Mouse (Mus musculus) spleen, postnatal 10 days (tissue): ENCODE results near the gene Cfap74.
"Not testable (repeated sequence)": the region's sequence is repeated elsewhere in the genome, so short reads cannot be mapped to it uniquely, and the experiment has no call there.

Source experiments
- DNase-seq, 2 experiments: peaks; one replicate each; pipeline ENCODE4 v3.0.0; 2021 to 2022; ENCODE audit warnings: low spot score in 2 of 2

Gene Cfap74

DNA sequence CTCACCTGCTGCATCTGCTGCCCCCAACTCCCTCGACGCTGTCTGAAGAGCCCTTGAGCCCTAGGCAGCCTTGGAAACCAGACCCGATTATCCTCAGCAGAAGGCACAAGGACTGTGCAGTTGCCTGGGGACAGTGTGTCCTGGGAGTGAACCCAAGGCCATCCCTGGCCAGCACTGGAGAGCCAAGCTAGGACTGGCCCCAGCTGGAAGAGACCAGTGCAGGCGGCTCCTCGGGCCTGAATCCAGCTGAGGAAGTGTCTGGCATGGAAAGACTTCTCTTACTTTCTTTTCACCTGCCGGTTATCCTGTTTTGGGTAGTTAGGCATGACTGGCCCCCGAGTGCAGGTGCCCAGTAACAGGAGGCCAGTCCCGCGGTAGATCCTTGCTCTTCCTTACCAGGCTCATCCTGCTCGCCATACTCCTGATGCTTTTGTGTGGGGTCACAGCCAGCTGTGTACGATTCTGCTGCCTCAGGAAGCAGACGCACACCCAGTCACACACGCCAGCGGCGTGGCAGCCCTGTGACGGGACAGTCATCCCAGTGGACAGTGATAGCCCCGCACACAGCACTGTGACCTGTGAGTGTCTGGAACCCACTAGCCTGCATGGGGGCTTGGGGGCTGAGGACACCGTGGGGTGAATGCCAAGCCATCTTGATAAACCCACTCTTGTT, 60.7 kb downstream of the Cfap74 start:
- DNase-seq, result no peak

DNA sequence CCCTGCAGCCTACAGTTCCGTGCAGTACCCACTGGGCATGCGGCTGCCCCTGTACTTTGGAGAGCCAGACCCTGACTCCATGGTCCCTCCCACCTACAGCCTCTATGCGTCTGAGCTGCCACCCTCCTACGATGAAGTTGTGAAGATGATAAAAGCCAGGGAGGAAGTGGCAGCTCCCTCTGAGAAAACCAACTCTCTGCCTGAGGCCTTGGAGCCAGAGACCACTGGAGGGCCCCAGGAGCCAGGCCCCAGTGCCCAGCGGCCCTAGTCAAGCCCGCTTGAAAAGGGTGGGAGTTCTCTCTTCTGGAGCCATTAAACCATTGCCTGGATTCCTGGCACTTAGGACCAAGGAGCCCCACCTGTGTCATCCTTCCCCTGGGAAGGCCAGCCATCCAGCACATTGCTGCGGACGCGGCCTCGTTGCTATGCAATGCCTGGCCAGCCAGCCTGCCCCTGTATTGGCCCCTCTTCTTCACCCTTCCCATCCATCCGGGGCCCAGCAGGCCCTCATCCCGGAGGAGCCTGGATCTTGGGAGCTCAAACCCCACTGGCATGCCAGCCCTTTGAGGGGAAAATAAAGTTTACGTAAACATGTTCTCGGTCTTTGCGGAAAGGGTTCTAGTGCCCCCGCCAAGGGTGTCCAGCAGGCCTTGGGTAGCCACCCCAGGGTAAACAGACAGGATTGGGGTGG, 61.4 kb downstream of the Cfap74 start:
- no peak for DNase-seq

GRCm38 (mm10) chr4:155470997-155471396, 62.0 kb downstream of the Cfap74 start:
- no peak for DNase-seq

DNA sequence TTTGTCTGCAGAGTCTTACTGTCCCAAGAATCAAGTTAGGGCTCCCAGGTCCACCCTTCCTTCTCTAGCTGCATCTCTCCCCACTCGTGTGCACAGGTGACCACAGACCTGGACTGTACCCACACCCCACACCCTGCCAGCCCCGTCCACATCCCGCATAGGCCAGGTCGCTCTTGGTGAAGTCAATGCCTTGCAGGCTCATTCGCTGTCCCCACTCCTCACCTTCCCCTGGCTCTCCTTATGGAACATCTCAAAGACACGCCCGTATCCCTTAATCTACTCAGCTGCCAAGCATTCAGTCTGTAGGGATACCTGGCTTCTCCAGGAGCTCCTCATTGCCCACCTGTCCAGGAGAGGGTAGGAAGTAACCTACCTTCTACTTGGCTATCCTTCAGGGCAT, 62.4 kb downstream of the Cfap74 start:
- no peak for DNase-seq

GRCm38 (mm10) chr4:155472716-155473290, 63.8 kb downstream of the Cfap74 start:
- no peak for DNase-seq

- DNase-seq, result no peak
Measured at GRCm38 (mm10) chr4:155473319-155473718, 64.3 kb downstream of the Cfap74 start.

DNA sequence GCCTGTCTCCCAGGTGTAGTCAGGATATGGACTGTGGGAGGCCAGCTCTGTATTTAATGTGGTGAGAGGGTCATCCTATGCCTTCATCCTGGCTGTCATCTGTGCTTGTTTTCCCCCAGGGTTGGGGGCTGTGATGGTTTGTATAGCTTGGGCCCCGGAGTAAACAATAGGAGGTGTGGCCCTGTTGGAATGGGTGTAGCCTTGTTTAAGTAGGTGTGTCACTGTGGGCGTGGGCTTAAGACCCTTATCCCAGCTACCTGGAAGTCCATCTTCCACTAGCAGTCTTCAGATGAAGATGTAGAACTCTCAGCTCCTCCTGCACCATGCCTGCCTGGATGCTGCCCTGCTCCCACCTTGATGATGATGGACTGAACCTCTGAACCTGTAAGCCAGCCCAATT, 64.8 kb downstream of the Cfap74 start:
- DNase-seq, result not testable (repeated sequence)

- peak; percentile 74 to 86 for DNase-seq
Measured at GRCm38 (mm10) chr4:155481381-155482124, 72.6 kb downstream of the Cfap74 start.

- no peak for DNase-seq
Measured at GRCm38 (mm10) chr4:155482125-155482480, 73.1 kb downstream of the Cfap74 start.

- DNase-seq, result no peak
Measured at GRCm38 (mm10) chr4:155482733-155483540, 73.9 kb downstream of the Cfap74 start.

DNA sequence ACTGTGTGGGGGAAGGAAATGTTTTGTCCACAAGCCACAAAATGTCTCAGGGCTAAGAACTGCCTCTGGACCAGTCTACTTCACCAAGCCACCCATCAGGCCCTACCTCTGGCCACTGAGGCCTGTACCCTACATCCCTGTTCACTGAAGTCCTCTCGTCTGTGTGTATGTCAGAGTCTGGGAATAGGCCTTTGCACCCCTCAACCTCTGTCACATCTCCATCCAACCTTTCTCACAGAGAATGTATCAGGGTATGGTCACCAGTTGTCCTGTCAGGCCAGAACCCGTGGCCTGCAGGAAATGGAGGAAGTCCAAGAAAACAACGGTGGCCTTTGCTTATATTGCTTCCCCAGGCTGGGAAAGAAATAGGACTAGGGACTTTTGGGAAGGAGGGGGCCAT, 76.5 kb downstream of the Cfap74 start:
- DNase-seq, result no peak

DNA sequence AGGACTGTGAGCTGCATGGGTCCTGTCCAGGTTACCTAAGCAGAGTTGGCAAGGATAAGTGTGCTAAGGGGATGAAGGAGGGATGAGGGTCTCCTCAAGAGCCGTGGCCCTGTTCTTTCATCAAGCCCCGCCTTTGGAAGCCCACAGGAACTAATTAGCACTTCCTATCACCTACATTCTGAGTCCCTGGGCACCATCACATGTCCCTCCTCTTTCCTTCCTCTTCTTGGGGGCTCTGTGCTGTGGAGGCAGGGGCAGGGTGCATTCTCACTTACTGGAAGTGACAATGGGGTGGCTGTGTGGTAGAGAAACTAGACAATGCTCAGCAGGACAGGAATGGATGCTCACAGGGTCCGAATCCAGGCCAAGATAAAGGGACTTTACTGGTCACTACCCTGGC, 78.8 kb downstream of the Cfap74 start:
- no peak for DNase-seq

GRCm38 (mm10) chr4:155488232-155489025, 79.4 kb downstream of the Cfap74 start:
- peak; percentile 37 to 60 for DNase-seq

DNA sequence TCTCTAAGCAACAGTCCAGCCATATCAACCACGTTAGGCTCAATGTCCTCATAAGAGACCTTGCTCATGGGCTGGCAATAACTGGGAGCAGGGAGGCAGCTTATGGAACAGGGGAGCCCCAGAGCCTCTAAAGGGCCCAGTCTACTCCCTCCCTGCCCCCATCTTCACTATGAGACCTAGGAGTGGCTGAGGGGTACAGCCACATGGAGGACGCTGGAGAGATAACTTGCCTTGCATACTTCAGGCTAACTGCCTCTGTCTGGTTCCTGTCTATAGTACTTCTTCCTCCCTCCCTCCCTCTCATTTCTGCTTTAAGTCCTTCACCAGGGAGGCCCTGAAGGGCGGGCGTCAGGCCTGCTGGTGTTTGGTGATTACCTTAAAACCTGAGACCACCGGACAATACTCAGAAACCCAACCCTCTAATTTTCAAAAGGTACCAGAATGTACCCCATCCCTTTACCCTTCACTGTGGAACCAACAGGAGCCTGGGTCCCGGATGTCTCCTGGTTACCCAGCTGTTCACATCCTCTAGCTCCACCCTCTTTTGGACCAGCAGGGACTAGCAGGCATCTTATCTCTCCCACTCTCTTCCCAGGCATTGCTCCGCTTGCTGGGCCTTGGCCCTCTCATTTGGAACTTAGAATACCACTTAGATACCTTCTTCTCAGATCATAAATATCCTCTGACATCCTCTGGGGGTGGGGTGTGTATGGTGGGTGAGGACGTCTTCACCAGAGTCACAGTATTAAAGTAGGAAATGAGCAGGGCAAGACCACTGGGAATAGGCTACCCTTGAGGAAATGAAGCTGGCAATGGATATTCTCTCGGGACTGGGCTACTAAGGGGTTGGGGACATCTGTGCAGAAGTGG, 80.3 kb downstream of the Cfap74 start:
- DNase-seq, result no peak

DNA sequence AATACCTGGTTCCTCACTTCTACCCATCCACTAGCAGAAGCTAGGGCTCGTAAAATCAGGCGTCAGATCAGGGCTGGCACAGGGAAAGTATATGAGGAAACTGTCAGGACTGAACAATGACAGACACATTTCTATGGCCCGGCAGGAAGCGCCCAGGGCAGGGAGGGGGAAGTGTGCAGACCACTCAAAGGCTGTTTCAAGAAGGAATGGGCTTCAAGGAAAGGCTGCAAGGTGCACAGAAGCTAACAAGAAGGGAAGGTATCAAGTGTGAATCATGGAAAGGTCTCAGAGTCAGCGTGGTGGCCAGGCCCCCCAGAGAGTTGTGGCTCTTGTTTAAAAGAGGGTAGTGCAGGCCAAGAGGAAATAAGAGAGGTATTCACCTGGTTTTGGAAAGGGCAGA, 81.5 kb downstream of the Cfap74 start:
- DNase-seq, result no peak

DNA sequence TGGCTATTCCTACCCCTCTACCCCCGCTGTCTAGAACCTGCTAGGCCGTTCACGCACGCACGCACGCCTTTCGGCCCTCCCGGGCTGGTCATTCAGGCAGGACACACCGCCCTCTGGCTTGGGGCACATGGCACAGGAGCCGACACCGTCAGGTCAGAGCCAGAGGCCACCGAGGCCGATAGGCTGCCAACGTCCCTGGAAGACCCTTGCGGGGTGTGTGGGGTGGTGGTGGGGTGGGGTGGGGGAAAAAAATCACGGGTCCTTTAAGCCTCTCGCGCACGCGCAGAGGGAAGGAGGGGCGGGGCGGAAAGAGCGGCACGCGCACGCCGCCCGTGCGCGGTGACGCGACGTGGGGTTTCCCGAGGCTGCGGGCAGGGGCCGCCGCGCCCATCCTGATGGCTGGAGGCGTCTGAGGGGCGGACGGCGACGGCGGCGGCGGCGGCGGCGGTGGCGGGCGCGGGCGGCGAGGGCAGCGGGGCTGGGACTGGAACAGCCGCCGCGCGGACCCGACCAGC, 82.1 kb downstream of the Cfap74 start, which contains the start of gene Gnb1:
Gene Gnb1, plus strand, starts transcription at position 372 of the 515 bp plus-strand sequence.
- DNase-seq, result peak; percentile 93 to 97

DNA sequence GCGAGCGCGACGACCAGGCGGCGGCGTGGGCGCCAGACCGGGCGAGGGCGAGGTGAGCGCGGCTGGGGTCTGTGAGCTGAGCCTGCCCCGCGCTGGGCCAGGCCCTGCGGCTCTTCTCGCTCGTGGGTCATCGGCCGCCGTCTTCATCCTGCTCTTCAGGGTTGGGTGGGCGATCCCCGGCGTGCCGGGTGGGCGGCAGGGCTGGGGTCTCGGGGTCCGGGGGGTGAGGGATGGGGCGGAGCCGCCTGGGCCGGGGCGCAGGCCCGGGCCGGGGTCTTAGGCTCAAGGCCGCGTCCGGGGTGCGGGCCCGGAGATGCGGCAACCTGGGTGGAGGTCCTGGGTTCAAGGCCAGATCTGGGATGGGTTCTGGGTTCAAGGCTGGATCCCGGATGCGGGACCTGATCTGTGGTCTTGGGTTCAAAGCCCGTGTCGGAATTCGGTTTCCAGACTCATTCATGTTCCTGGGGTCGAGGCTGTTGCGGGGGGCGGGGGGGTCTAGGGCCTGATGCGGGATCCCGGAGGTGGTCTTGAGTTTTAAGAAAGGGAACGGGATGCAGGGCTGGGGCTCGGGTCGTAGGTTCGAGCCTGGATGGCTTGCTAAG, 82.6 kb downstream of the Cfap74 start:
- no peak for DNase-seq

DNA sequence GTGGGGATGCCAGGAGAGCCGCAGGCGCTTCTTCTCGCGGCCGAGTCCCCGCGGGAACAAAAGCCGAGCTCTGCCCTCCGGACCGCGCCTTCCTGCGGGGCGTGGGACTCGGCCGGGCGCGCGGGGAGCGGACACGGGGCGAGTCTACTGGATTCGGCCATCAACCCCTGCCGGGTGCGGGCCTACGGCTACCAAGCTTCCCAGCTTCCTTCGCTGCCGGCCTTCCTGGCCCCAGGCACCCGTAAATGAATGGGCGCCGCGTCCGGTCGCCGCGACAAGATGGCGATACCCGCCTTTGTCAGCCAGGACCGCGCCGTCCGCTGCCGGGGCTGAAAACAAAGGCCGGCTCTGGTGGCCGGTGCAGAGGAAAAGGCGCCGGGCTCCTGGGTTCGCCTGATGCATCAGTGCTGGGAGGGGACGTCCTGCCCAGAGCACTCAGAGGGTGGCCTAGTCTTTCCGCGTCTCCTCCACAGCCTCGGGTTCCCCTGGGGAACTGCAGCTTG, 83.2 kb downstream of the Cfap74 start:
- peak; percentile 63 to 69 for DNase-seq

DNA sequence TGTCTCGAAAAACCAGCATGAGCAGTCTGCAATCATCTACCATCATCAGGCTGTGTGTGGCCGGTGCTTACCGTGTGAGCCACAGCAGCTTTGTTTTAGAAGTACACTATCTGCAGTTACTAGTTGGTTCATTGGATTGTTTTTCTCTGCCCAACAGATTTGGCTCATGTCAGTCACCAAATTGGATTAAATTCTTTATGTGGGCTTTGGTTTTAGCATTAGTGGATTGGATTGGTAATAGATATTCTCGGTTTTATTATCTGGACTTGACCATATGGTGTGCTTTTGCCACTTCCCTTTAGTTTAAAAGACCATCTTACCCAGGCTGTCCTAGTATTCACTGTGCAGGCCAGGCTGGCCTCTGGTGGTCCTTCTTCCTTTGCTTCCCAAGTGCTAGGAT, 85.9 kb downstream of the Cfap74 start:
- no peak for DNase-seq
